Mouse (Mus musculus) olfactory bulb, adult 2 months (tissue): Measurements from ENCODE around the gene Nkpd1.

Experiments
- CTCF ChIP-seq: fragments of 200-500 bp; IDR thresholded peaks from 2 replicates; pipeline ENCODE4 v1.5.1; 2012; ENCODE audit warnings: low read depth, mild to moderate bottlenecking, low read length, moderate library complexity; ENCODE audit not compliant: insufficient read depth
- POLR2A ChIP-seq: fragments of 200-500 bp; IDR thresholded peaks from 2 replicates; pipeline ENCODE4 v1.6.1; 2012; ENCODE audit warnings: mild to moderate bottlenecking, low read depth, low read length, moderate library complexity; ENCODE audit not compliant: insufficient read depth

GRCm38 (mm10) chr7:19558965-19559364 lies 41.3 kb downstream of the Nkpd1 start:
- TF ChIP-seq CTCF (no peak), POLR2A (no peak)
